Mouse (Mus musculus) thymus, postnatal 36 days (tissue): ENCODE results near the gene Zfp507.
A peak's percentile ranks its signal among the peaks of the same experiment; 100 is the strongest.

Experiments
- DNase-seq, 2 experiments: peaks; one replicate each; pipeline ENCODE4 v3.0.0; 2022; ENCODE audit warnings: mixed read lengths in 2 of 2

The Zfp507 gene

DNA sequence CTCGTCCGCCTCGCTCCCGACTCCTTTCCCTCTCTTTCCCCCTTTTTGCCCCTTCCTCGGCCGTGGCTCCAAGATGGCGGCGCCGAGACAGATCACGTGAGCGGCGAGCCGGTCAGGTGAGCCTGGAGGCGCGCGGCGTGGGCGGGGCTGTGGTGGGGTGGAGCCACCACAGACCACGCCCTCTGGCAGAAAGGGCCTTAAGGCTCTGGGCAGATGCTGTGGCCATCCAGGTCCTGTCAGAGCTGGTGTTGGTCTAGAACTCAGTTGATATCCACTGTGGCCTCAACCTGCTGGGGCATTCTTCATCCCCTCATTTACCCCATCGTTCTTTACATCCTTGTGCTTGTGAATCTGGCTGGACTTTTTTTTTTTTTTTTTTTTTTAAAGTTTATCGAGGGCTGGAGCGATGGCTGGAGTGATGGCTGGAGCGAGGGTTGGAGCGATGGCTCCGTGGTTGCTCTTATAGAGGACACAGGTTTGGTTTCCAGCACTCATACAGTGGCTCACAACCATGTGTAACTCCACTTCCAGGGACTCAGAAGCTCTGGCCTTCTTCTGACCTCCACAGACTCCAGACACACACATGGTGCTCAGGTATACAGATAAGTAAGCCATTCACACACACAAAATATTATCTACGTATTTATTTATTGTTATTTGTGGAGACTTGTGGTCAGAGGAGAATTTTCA is at the start of gene Zfp507:
TSS of gene Zfp507 (minus strand) at position 98 of the 690 bp plus-strand sequence.
- peak; percentile 84 to 85 for DNase-seq

DNA sequence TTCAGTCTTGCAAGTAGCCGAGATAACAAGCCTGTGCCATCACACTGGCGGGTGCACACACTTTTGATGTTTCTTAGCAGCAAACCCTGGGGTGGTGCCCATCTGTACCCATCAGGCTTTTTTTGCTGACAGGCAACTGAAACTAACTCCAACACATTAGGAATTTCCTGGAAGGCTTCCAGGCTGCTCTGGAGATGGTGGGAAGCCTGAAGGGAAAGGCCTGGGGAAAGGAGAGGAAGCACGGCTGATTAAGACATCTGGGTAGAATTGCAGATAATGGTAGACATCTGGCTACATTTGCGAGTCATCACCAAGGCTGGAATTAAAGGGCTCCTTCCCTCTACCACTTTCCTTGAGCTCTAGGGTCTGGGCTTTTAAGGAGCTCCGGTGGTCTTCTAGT is 47.6 kb upstream of the Zfp507 start:
- DNase-seq, result no peak

- no peak for DNase-seq
These were observed 45.7 kb upstream of the Zfp507 start for GRCm38 (mm10) chr7:35848526-35848925.

DNA sequence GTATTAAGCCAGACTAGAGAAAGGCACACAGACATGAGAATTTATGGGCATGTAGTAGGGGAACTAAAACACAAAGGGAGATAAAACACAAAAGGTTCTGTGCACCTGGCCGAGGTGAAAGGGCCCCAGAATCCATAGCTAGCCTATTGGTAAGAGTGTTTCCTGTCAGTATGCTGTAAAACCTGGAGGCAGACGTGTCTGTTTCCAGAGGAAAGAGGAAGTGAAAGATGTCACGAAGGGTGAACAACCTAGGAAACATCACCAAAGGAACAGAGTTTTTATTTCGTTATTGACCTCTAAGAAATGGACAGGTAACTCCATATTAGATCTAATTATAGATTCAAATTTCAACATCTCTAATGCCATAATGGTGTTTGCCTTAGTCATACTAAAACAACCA is 37.7 kb upstream of the Zfp507 start:
- DNase-seq, result no peak

DNA sequence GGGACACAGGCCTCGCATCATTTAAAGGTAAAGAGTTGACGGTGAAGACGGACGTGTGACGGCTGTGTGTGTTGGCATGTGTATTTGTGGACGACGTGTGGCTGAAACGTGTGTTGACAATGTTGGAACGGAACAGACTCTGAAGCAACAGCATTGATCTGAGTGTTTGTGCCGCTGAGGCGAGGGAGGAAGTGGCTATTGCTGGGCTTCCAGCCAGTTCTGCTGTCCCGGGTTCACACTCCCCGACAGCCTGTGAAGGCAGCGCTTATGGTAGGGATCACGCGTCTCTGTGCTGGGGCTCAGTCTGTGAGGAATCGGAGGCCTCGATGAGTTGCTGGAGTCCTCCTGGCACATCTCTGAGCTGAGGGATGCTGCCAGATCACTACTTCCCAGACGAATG is 34.0 kb upstream of the Zfp507 start:
- DNase-seq, result no peak

DNA sequence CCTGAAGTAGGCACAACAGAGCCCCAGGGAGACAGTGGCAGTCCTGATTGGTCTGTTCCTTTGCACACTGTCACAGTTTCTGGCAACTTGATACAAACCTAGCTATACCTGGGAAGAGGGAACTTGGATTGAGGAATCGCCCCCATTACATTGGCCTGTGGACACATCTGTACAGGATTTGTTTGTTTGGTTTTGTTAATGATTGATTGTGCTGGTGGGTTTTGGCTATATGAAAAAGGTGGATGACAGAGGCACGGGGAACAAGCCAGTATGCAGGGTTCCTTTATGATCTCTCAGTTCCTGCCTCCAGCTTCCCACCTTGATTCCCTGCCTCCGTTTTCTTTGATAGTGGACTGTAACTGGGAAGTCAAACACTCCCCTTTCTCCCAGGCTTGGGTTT is 33.6 kb upstream of the Zfp507 start:
- DNase-seq, result no peak

DNA sequence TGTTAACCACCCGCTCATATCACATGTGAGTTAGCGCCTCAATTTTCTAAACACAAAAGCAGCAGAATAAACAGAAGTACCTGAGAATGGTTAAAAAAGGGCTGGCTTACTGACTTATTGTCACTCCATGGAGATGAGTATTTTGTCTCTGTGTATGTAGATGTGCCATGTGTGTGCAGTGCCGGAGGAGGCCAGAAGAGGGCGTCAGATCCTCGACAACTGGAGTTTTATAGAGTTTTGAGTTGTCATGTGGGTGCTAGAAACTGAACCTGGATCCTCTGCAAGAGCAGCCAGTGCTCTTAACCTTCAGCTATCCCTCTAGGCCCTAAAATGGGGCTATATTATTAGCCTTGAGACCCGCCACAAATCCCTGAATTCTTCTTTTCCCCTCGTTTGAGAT is 27.3 kb upstream of the Zfp507 start:
- DNase-seq, result no peak

DNA sequence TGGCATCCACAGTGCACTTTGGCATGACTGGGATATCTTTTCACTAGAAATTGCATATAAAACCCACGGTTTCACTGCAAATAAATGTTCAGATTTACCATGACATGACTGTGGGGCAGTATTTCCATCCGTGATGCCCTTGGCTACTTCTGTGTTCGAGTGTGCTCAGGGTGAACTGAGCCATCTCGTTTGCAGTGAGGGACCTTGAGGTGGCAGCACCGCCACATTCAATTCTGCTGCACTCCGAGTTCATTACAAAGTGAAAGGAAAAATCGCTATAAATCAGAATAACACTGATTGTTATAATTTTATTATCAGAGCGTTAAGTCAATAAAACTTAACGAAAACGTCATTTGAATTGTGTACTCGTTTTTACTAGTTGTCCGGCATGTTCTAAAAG is 21.1 kb upstream of the Zfp507 start:
- DNase-seq, result no peak

- DNase-seq, result no peak
These were observed 19.5 kb upstream of the Zfp507 start for GRCm38 (mm10) chr7:35822320-35822719.

GRCm38 (mm10) chr7:35821357-35821756 is 18.6 kb upstream of the Zfp507 start:
- DNase-seq, result no peak

GRCm38 (mm10) chr7:35819486-35819885 is 16.7 kb upstream of the Zfp507 start:
- DNase-seq, result no peak

DNA sequence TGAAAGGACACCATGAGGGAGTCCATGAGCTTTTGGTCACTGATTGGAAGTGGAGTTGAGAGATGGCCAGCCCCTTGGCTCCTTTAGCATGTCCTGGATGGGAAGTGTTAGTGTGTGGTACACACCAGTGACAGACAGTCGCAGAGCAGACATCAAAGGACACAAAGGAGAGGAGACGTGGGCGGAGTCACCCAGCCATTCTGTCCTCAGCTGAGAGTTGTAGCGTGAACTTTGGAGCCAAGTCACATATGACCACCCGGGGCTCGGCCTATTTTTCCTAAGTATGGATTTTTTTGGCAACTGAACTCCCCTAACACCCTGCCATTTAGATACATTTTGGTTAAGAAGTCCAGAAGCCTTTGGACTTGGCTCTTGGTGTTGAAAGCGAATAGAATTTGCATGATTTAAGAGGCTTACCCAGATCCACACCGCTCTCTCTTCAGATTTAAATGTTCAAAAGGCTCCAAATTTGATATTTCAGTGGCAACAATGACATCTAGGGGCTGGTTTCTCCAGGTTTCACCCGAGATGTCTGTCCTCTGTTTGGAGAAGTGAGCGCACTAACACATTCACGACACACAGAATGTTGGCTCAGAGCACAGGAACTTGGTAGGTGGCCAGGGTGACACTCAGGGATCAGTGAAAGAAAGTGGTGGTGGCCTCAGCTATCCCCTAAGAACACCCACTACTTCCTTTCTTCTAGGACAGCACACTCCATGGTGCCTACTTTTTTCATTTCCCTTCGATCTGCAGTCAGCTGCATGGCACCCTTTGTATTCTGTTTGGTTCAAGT is 12.2 kb upstream of the Zfp507 start:
- no peak for DNase-seq

DNA sequence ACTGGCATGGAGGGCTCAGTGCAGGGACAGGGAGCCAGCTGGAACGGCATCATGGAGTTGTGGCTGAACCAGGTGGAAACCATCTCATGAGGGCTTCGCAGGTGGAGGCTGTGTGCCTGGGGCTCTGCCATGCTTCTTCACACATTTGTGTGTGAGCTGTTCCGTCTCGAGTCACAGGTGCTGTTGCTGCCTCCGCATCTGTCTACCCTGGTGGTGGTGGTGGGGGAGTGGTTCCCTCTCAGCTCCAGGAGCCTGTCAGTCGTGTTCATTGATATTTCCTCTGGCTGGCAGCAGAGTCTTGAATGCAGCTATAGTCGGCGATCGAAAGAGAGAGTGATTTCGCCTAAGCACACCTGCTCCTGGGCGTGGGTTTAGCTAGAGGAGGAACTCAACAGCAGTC is 10.5 kb upstream of the Zfp507 start:
- DNase-seq, result no peak

GRCm38 (mm10) chr7:35810736-35811135 is 7.9 kb upstream of the Zfp507 start:
- no peak for DNase-seq

- no peak for DNase-seq
These were observed 1.4 kb upstream of the Zfp507 start for GRCm38 (mm10) chr7:35804206-35804605.

GRCm38 (mm10) chr7:35802201-35802905 is 450 bp downstream of the Zfp507 start:
- DNase-seq, result no peak

DNA sequence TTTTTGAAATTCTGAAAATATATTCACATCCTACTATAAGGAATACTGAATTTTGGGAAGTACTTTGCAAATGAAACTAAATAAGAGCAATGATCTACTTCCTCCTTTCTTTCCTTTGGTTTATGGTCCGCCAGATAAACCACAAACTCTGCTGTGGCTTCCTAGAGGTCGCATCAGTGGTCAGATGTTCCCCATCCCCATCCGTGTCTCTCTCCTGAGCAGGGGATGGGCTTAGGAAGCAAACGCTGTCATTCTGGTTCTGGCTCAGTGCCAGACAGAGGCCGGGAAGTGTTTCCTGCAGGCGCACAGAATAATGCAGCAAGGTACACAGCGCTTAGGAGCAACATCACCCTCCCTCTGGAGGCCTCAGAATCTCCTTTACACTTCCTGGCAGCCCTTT is 6.7 kb downstream of the Zfp507 start:
- DNase-seq, result no peak

DNA sequence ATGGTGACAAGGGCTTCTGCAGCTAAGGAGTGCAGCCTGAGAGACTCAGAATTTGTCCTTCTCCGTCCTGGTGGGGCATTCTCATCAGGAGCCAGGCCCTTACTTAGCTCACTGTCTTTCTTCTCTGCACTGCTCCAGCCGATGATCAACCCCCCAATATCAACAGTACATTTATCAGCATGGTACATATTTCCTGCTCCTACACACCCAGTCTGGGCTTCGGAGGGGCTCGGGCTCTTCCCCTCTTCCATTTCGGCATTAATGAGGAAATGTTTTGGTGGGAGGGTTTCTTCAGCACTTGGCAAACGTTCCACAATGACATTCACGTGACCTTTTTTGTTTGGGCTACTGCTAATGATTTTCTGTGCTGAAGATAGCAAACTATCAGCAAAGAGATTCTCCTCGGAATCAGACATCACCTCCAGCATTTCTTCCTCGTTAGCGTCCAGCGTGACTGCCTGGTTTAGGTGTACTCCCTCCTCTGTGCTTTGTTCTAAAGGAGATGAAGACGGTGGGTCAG is 8.6 kb downstream of the Zfp507 start:
- no peak for DNase-seq

DNA sequence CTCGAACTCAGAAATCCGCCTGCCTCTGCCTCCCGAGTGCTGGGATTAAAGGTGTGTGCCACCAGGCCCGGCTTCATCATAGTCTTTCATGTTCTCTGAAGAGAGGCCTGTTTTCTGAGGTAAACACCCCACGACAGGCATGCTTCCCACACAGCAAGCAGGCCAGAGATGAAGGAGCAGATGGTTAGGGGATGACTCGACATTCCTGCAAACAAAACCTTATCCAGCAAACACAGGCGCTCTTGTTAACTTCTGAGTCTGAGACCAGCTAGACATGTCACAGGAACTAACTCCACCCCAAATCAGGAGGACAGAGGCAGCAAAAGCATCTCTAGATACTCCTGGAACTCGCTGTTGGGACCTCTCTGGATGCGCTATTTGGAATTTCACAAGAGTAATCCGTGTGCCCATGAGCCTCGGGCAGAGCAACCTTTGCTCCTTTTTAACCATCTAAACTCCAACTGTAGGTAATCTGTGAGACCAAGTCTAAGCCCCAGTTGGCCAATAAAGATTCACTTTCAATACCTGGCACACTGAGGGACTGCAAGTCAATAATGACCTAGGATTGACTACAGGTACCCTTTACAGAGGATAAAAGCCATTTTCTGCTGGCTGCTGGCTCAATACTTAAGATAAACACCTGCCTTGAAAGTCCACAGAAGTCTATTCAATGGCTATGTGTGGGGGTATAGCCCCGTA is 10.5 kb downstream of the Zfp507 start:
- no peak for DNase-seq

DNA sequence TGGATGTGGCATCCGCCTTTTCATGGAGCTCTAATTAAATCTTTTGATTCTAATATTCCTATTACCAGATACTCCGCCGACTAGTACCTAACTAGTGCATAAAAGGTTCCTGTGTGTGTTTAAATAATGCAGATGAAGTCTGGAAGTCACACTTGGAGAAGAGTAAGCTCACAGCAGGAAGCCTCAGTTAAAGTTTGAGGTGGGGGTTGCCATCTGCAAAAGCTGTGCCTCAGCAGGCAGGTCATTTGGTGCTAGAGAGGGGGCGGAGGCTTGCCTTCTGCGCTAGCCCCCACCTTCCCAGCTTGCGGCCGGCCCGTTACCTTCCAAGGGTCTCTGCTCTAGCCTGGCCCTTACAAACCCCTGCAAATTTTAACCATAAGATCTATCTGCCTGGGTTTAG is 11.9 kb downstream of the Zfp507 start:
- no peak for DNase-seq

DNA sequence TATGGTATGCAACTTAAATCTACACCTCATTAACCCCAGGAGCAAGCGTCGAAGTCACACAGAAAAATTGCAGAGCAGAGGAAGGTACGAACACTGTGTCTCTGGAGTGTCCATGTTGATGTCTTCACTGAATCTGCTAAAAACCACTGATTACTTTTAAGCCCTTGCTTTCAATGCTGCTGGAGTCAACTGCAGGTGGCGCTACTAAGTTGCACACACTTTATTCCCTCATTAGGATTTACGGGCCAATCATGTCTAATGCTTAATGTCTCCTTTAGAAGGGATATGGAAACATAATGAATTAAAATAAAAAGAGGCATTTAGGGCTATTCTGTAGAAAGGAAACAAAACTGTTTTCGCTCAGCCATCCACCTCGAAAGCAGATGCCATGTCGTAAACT is 12.6 kb downstream of the Zfp507 start:
- no peak for DNase-seq

DNA sequence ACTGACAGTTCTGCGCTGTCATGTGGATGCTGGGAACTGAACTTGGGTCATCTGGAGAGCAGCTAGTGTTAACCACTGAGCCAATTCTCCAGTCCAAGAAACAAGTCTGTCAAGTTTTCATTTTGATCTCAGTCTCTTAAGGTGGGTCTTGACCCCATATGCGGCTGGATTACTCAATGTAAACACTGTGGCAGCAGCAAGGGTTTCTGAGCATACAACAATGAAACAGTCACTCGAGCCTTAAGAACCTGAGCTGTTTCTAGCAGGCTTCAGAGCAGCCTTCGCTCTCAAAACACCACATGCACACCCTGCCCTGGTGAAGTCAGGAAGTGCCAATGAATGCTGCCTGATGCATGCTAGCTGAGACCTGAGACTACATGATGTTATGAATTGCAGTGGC is 17.2 kb downstream of the Zfp507 start:
- no peak for DNase-seq

GRCm38 (mm10) chr7:35782252-35782651 is 20.6 kb downstream of the Zfp507 start:
- DNase-seq, result no peak
